Mouse (Mus musculus): ENCODE measurements around the gene Lamb2. TPM values are rescaled to one million over a fixed set of nuclear protein-coding genes. Genes with fewer than 3 reads are reported as not detected.

Lamb2 gene
- total RNA-seq, 2 experiments from 2014 or later = 107 to 134 TPM

GRCm38 (mm10) chr9:108531496-108531895 is 52.0 kb downstream of the Lamb2 start:
- DNase-seq (ENCODE audit: low spot score in 2 of 2) = no peak

Other genes starting within 250 kb of the Lamb2 start
- gene Dag1, start 215.8 kb upstream of the Lamb2 start, total RNA-seq (2021) = 100 to 1,000 TPM; 136 to 137 TPM
- gene Nicn1, start 189.3 kb upstream of the Lamb2 start, total RNA-seq (2021) = 10 to 100 TPM; 19.0 to 29.2 TPM
- gene Amt, start 182.9 kb upstream of the Lamb2 start, total RNA-seq (2021) = 1 to 10 TPM; 4.2 to 5.8 TPM
- 100 to 1,000 TPM; 356 to 357 TPM for gene Rhoa, start 173.6 kb upstream of the Lamb2 start, total RNA-seq (2021)
- 10 to 100 TPM; 36.1 to 36.2 TPM for gene Tcta, start 173.6 kb upstream of the Lamb2 start, total RNA-seq (2021)
- 100 to 1,000 TPM; 551 to 749 TPM for gene Gpx1, start 140.8 kb upstream of the Lamb2 start, total RNA-seq (2021)
- gene Usp4, start 131.9 kb upstream of the Lamb2 start, total RNA-seq (2021) = 100 to 1,000 TPM; 107 to 126 TPM
- gene 1700102P08Rik, start 86.9 kb upstream of the Lamb2 start, total RNA-seq (2021) = 1 to 10 TPM; 1.5 to 2.1 TPM
- not detected for gene Ccdc36, start 51.3 kb upstream of the Lamb2 start, total RNA-seq (2021)
- gene BC048562, start 43.3 kb upstream of the Lamb2 start, total RNA-seq (2021) = not detected
- gene Ccdc71, start 19.2 kb upstream of the Lamb2 start, total RNA-seq (2021) = 10 to 100 TPM; 25.6 to 42.3 TPM
- 10 to 100 TPM; 20.4 to 22.3 TPM for gene Klhdc8b, start 18.2 kb upstream of the Lamb2 start, total RNA-seq (2021)
- gene Usp19, start 10.9 kb downstream of the Lamb2 start, total RNA-seq (2021) = 100 to 1,000 TPM; 172 to 248 TPM
- 100 to 1,000 TPM; 144 to 180 TPM for gene Qars, start 28.0 kb downstream of the Lamb2 start, total RNA-seq (2021)
- 100 to 1,000 TPM in 1 of 2 experiments, 10 to 100 TPM in 1; 91.5 to 107 TPM for gene Qrich1, start 37.1 kb downstream of the Lamb2 start, total RNA-seq (2021)
- gene Impdh2, start 80.5 kb downstream of the Lamb2 start, total RNA-seq (2021) = 100 to 1,000 TPM in 1 of 2 experiments, 10 to 100 TPM in 1; 99.7 to 135 TPM
- gene Ndufaf3, start 87.7 kb downstream of the Lamb2 start, total RNA-seq (2021) = 10 to 100 TPM; 50.8 to 51.0 TPM
- 10 to 100 TPM; 64.6 to 81.8 TPM for gene Dalrd3, start 90.2 kb downstream of the Lamb2 start, total RNA-seq (2021)
- 10 to 100 TPM; 93.9 to 96.2 TPM for gene Wdr6, start 99.0 kb downstream of the Lamb2 start, total RNA-seq (2021)
- gene P4htm, start 117.9 kb downstream of the Lamb2 start, total RNA-seq (2021) = 1 to 10 TPM; 6.2 to 7.9 TPM
- gene Arih2, start 169.7 kb downstream of the Lamb2 start, total RNA-seq (2021) = 10 to 100 TPM; 61.2 to 63.0 TPM
- 100 to 1,000 TPM; 125 to 212 TPM for gene Slc25a20, start 182.4 kb downstream of the Lamb2 start, total RNA-seq (2021)
- 10 to 100 TPM; 33.1 to 43.5 TPM for gene Prkar2a, start 209.6 kb downstream of the Lamb2 start, total RNA-seq (2021)